Mouse (Mus musculus): Measurements from ENCODE around the gene Megf11. TPM values are rescaled to one million over a fixed set of nuclear protein-coding genes. Genes with fewer than 3 reads are reported as not detected.

The Megf11 gene
- total RNA-seq, 2 experiments from 2014 or later = 0.74 to 1.3 TPM

- DNase-seq (ENCODE audit: low spot score in 2 of 2) = no peak
Measured at GRCm38 (mm10) chr9:64507995-64508394, 122.6 kb downstream of the Megf11 start.

- DNase-seq (ENCODE audit: low spot score in 2 of 2) = no peak
Measured at GRCm38 (mm10) chr9:64514826-64515225, 129.4 kb downstream of the Megf11 start.

GRCm38 (mm10) chr9:64519921-64520746 is 134.7 kb downstream of the Megf11 start:
- no peak for DNase-seq (ENCODE audit: low spot score in 2 of 2)

- no peak for DNase-seq (ENCODE audit: low spot score in 2 of 2)
Measured at GRCm38 (mm10) chr9:64520747-64521283, 135.4 kb downstream of the Megf11 start.

- no peak for DNase-seq (ENCODE audit: low spot score in 2 of 2)
Measured at GRCm38 (mm10) chr9:64523264-64524045, 138.0 kb downstream of the Megf11 start.

GRCm38 (mm10) chr9:64528061-64528460 is 142.6 kb downstream of the Megf11 start:
- no peak for DNase-seq (ENCODE audit: low spot score in 2 of 2)

- no peak for DNase-seq (ENCODE audit: low spot score in 2 of 2)
Measured at GRCm38 (mm10) chr9:64528595-64528994, 143.2 kb downstream of the Megf11 start.

GRCm38 (mm10) chr9:64531935-64532334 is 146.5 kb downstream of the Megf11 start:
- DNase-seq (ENCODE audit: low spot score in 2 of 2) = no peak

GRCm38 (mm10) chr9:64532711-64533242 is 147.4 kb downstream of the Megf11 start:
- DNase-seq (ENCODE audit: low spot score in 2 of 2) = no peak

- no peak for DNase-seq (ENCODE audit: low spot score in 2 of 2)
Measured at GRCm38 (mm10) chr9:64533488-64534119, 148.2 kb downstream of the Megf11 start.

GRCm38 (mm10) chr9:64534313-64534712 is 148.9 kb downstream of the Megf11 start:
- DNase-seq (ENCODE audit: low spot score in 2 of 2) = no peak

- DNase-seq (ENCODE audit: low spot score in 2 of 2) = no peak
Measured at GRCm38 (mm10) chr9:64534856-64535539, 149.6 kb downstream of the Megf11 start.

- DNase-seq (ENCODE audit: low spot score in 2 of 2) = peak in 1 of 2 experiments; percentile 24
Measured at GRCm38 (mm10) chr9:64537821-64538220, 152.4 kb downstream of the Megf11 start.

- no peak for DNase-seq (ENCODE audit: low spot score in 2 of 2)
Measured at GRCm38 (mm10) chr9:64542246-64542645, 156.8 kb downstream of the Megf11 start.

- DNase-seq (ENCODE audit: low spot score in 2 of 2) = no peak
Measured at GRCm38 (mm10) chr9:64543125-64543524, 157.7 kb downstream of the Megf11 start.

- no peak for DNase-seq (ENCODE audit: low spot score in 2 of 2)
Measured at GRCm38 (mm10) chr9:64546344-64546991, 161.0 kb downstream of the Megf11 start.

GRCm38 (mm10) chr9:64548332-64548731 is 162.9 kb downstream of the Megf11 start:
- no peak for DNase-seq (ENCODE audit: low spot score in 2 of 2)

- no peak for DNase-seq (ENCODE audit: low spot score in 2 of 2)
Measured at GRCm38 (mm10) chr9:64551307-64551706, 165.9 kb downstream of the Megf11 start.

- no peak for DNase-seq (ENCODE audit: low spot score in 2 of 2)
Measured at GRCm38 (mm10) chr9:64552046-64552445, 166.6 kb downstream of the Megf11 start.

GRCm38 (mm10) chr9:64553441-64553840 is 168.0 kb downstream of the Megf11 start:
- DNase-seq (ENCODE audit: low spot score in 2 of 2) = peak in 1 of 2 experiments; percentile 12

Data from adrenal gland, adult 18-20 months (tissue).